Mouse (Mus musculus) embryonic facial prominence, embryonic 14.5 days (tissue): Measurements from ENCODE around the gene Rbfox3. TPM values are rescaled to one million over a fixed set of nuclear protein-coding genes. Genes with fewer than 3 reads are reported as not detected.

ENCODE experiments used
- ATAC-seq: fragments of 200-750 bp; cut with Nextera tagmentation; 2 replicates; pipeline ENCODE4 v1.8.0; 2017; ENCODE audit warnings: low read depth, moderate number of reproducible peaks, moderate TSS enrichment
- DNase-seq: peaks from one replicate; pipeline ENCODE4 v3.0.0-alpha.2; 2015; ENCODE audit warnings: low spot score
- H3K27ac ChIP-seq: fragments of 300-500 bp; sonication (generic); replicated peaks from 2 replicates; pipeline ENCODE4 v1.5.1; 2014; ENCODE audit warnings: low read depth, mild to moderate bottlenecking, low read length, moderate library complexity
- H3K27me3 ChIP-seq: fragments of 300-500 bp; sonication (generic); replicated peaks from 2 replicates; pipeline ENCODE4 v1.6.1; 2014; ENCODE audit warnings: low read length; ENCODE audit not compliant: control insufficient read depth, insufficient read depth
- H3K36me3 ChIP-seq: fragments of 300-500 bp; sonication (generic); 2 replicates; pipeline ENCODE4 v1.6.1; 2014; ENCODE audit warnings: low read length, mixed read lengths; ENCODE audit not compliant: control insufficient read depth, insufficient read depth
- H3K4me1 ChIP-seq: fragments of 300-500 bp; sonication (generic); 2 replicates; pipeline ENCODE4 v1.6.1; 2014; ENCODE audit warnings: antibody characterized with exemption, low read length; ENCODE audit not compliant: control insufficient read depth, insufficient read depth
- H3K4me2 ChIP-seq: fragments of 300-500 bp; sonication (generic); 2 replicates; pipeline ENCODE4 v1.6.1; 2014; ENCODE audit warnings: low read depth, mild to moderate bottlenecking, low read length, moderate library complexity, mixed read lengths
- H3K4me3 ChIP-seq: fragments of 300-500 bp; sonication (generic); 2 replicates; pipeline ENCODE4 v1.5.1; 2014; ENCODE audit warnings: low read depth, mild to moderate bottlenecking, low read length
- H3K9ac ChIP-seq: fragments of 300-500 bp; sonication (generic); 2 replicates; pipeline ENCODE4 v1.6.1; 2014; ENCODE audit warnings: low read depth, mild to moderate bottlenecking, low read length, moderate library complexity, mixed read lengths
- H3K9me3 ChIP-seq: fragments of 300-500 bp; sonication (generic); 2 replicates; pipeline ENCODE4 v1.6.1; 2016; ENCODE audit warnings: low read length; ENCODE audit not compliant: control insufficient read depth
- WGBS: fragments of 180-500 bp; shearing (Covaris S2); extraction: QIAGEN DNeasy Blood & Tissue Kit; methylation state at CpG from one replicate; pipeline ENCODE4 v1.1.7; 2014; 5-methylcytosine and 5-hydroxymethylcytosine counted together
- polyA plus RNA-seq: library from polyadenylated mRNA; unstranded; fragments of >200 nt; fragmentation: Nextera tagmentation; extraction: Ambion mirVana; gene quantifications from 2 replicates; pipeline ENCODE4 v1.2.1, GENCODE M21; 2014

The Rbfox3 gene
- polyA plus RNA-seq, 1 experiment from 2014 or later: 3.4 TPM

DNA sequence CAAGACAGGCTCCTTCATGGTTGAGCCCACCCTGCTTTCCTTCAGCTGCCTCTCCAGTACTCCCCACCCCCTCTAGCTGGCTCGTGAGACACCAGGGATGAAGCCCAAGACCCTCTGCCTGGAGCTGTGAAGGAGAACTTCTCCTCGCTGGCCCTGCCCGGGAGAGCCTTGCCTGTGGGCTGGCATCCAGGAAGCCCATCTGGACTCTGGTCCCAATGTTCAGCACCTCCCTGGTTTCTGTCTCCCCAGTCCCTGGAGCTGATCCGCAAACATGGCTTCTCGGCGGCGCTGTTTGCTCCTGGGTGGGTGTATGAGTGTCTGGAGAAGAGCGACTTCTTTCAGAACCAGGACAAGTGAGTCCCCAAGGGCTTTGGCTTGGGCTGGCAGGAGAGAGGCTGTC is 427.2 kb downstream of the Rbfox3 start:
- no peaks in the 10 kb centered on the region for H3K4me1 ChIP-seq
- H3K4me2 ChIP-seq: no peak overlapping the region
- no peaks in the 10 kb centered on the region for H3K27me3 ChIP-seq
- no peak overlapping the region for H3K27ac ChIP-seq
- 81% methylated on average over 8 of the region's 8 CpGs for WGBS
- ATAC-seq: no peak
- no peaks in the 10 kb centered on the region for H3K9me3 ChIP-seq
- no peak for DNase-seq
- H3K36me3 ChIP-seq: 0 out of 2 replicates have a peak, but pooled peaks cover 8% of the 10 kb centered on the region
- H3K4me3 ChIP-seq: no peak overlapping the region
- no peak overlapping the region for H3K9ac ChIP-seq

DNA sequence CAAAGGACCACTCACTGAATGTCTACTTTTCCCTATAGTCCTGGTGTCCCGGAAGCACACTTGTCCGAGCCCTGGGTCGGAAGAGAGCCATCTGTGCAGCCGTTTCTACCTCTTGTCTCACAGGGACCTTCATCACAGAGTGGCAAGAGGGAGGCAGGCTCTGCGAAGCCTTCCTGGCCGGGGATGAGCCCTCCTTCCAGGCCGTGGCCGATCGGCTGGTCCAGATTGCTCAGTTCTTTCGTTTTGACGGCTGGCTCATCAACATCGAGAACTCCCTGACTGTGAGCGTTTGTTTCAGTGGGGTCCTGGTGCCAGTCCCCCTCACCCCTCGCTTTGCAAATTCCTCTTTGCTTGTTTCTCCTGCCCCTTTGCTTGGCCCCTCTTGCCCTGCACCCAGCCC is 429.6 kb downstream of the Rbfox3 start:
- H3K4me1 ChIP-seq: 0 out of 2 replicates have a peak, but pooled peaks cover 5% of the 10 kb centered on the region
- 81% methylated on average over 14 of the region's 14 CpGs for WGBS
- DNase-seq (no peak), ATAC-seq (no peak)
- H3K4me3 ChIP-seq: no peak overlapping the region
- H3K4me2 ChIP-seq: no peak overlapping the region
- H3K9me3 ChIP-seq: no peaks in the 10 kb centered on the region
- H3K27ac ChIP-seq: no peak overlapping the region
- H3K36me3 ChIP-seq: 0 out of 2 replicates have a peak, but pooled peaks cover 9% of the 10 kb centered on the region
- no peak overlapping the region for H3K9ac ChIP-seq
- no peaks in the 10 kb centered on the region for H3K27me3 ChIP-seq

DNA sequence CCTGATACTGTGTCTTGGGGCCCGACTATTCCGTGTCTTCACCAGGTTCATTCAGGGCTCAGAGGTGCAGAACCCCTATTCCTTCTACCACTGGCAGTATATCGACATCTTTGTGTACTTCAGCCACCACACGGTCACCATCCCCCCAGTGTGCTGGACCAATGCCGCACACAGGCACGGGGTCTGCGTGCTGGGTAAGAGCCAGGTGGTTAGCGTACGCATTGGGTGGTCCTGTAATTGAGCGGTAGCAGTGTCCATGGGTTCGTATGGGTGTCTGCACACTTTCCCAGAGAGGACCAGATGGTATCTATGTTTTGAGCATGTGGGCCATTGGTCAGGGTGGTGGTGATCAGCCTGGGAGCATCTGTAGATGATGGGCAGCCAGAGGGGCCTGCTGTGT is 430.2 kb downstream of the Rbfox3 start:
- DNase-seq: no peak
- ATAC-seq: no peak
- no peak overlapping the region for H3K4me3 ChIP-seq
- H3K27ac ChIP-seq: no peak overlapping the region
- no peak overlapping the region for H3K4me2 ChIP-seq
- no peak overlapping the region for H3K9ac ChIP-seq
- no peaks in the 10 kb centered on the region for H3K9me3 ChIP-seq
- H3K27me3 ChIP-seq: no peaks in the 10 kb centered on the region
- WGBS: 92% methylated on average over 11 of the region's 11 CpGs
- 0 out of 2 replicates have a peak, but pooled peaks cover 5% of the 10 kb centered on the region for H3K4me1 ChIP-seq
- H3K36me3 ChIP-seq: 0 out of 2 replicates have a peak, but pooled peaks cover 9% of the 10 kb centered on the region

DNA sequence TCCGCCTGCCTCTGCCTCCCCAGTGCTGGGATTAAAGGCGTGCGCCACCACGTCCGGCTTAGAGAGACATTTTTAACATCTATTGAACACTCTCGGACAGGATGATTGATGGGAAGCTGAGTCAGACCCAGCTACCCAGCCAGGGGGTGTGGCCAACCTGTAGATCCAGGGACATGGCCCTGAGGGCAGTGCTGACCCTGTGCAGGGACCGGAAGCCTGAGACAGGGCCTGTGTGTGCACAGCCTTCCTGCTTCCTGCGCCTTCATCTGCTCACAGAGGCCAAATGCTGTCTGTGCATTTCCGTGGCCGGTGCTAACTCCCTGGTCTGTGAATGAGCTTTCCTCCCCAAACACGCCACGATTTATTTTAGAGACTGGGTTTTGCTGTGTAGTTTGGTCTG is 431.6 kb downstream of the Rbfox3 start:
- 0 out of 2 replicates have a peak, but pooled peaks cover 9% of the 10 kb centered on the region for H3K36me3 ChIP-seq
- no peak overlapping the region for H3K27ac ChIP-seq
- no peak for DNase-seq
- WGBS: 71% methylated on average over 12 of the region's 12 CpGs
- H3K27me3 ChIP-seq: no peaks in the 10 kb centered on the region
- 0 out of 2 replicates have a peak, but pooled peaks cover 5% of the 10 kb centered on the region for H3K4me1 ChIP-seq
- H3K4me3 ChIP-seq: no peak overlapping the region
- no peak for ATAC-seq
- no peaks in the 10 kb centered on the region for H3K9me3 ChIP-seq
- H3K9ac ChIP-seq: no peak overlapping the region
- H3K4me2 ChIP-seq: no peak overlapping the region

DNA sequence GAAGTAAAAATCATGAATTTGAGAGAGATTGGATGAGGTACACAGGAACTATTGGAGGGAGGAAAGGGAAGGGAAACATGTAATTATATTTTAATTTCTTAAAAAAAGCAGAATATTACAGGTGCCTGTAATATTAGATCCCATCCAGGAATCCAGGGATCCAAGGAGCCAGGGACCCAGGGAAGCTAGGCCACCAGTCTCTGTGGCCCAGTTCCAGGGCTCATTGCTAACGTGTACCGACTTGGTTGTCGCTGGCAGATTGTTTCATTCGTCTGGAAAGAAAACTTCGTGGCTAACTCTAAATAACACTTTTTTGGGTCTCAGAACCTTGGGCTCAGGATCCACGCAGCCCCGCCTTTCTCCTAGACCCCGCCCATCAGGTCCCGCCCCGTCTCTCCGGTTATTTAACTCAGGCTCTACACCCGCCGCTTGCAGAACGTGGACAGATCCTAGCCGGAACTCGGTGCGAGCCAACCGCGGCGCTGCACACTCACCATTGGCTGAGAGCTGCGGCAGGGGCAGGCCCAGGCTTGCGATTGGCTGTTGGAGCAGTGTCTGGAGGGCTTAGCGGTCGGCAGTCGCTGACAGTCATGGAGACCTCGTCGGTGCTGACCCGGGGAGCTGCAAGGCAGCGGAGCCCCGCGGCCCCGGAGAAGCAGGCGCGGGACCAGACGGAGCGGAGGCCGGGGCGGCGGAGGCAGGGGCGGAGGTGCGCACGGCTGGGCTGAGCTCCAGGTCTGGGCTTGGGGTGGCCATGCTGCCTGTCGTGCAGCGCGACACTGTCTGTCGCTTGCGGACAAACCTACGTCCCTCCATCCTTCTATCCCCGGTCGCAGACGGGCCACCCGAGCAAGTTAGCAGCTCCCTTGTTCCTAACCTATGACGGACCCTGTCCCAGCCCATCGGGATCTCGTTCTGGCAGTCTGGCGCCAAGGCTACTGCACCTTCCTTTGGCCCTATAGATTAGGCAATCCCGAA is 434.7 kb downstream of the Rbfox3 start, which contains the start of gene Engase:
Gene Engase (plus strand): TSS at position 434 of the 978 bp plus-strand sequence.
- H3K9ac ChIP-seq: peak within 1 kb of the TSS; percentile 75
- H3K9me3 ChIP-seq: no peaks in the 10 kb centered on the region
- ATAC-seq: peak; percentile 100
- H3K27me3 ChIP-seq: no peaks in the 10 kb centered on the region
- H3K27ac ChIP-seq: peak within 1 kb of the TSS; percentile 23; the same call in 1 of the 2 replicates
- peak within 1 kb of the TSS; percentile 71 for H3K4me3 ChIP-seq
- peak; percentile 98 for DNase-seq
- H3K4me1 ChIP-seq: 0 out of 2 replicates have a peak, but pooled peaks cover 5% of the 10 kb centered on the region
- 0 out of 2 replicates have a peak, but pooled peaks cover 9% of the 10 kb centered on the region for H3K36me3 ChIP-seq
- whole genome bisulfite sequencing: 2% methylated on average over 39 of the region's 57 CpGs
- peak within 1 kb of the TSS; percentile 94 for H3K4me2 ChIP-seq

DNA sequence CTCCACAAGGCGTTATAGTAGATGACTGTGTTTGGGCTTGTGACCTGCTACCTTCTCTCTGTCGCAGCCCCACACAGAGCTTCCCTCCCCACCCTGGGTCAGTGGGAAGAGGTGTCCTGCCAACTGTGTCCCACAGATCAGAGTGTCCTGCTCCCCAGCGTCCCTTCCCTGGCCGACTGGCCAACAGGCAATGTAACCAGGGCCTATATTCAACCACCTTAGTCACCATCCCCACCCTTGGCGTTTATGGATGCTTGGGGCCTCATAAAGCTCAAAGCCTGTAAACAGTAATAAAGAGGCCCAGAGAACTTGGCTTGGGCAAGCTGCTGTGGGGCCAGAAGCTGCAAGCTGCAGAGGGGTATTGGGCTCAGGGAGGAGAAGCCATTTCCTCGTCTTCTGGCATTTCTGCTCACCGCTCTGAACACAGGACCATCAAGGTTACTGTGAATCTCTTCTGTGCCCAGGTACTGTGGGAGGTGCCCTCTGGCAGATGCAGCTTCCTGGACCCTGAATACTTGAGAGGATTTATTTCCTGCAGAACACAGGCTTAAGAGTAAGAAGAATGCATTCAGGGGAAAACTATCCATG is 435.8 kb downstream of the Rbfox3 start:
- no peak overlapping the region for H3K9ac ChIP-seq
- H3K4me2 ChIP-seq: no peak overlapping the region
- no peaks in the 10 kb centered on the region for H3K27me3 ChIP-seq
- peaks cover 8% of the 10 kb centered on the region; the same call in 1 of the 2 replicates for H3K4me1 ChIP-seq
- H3K36me3 ChIP-seq: 0 out of 2 replicates have a peak, but pooled peaks cover 9% of the 10 kb centered on the region
- H3K9me3 ChIP-seq: no peaks in the 10 kb centered on the region
- no peak overlapping the region for H3K27ac ChIP-seq
- H3K4me3 ChIP-seq: no peak overlapping the region
- ATAC-seq: no peak
- WGBS: 94% methylated on average over 7 of the region's 7 CpGs
- no peak for DNase-seq

DNA sequence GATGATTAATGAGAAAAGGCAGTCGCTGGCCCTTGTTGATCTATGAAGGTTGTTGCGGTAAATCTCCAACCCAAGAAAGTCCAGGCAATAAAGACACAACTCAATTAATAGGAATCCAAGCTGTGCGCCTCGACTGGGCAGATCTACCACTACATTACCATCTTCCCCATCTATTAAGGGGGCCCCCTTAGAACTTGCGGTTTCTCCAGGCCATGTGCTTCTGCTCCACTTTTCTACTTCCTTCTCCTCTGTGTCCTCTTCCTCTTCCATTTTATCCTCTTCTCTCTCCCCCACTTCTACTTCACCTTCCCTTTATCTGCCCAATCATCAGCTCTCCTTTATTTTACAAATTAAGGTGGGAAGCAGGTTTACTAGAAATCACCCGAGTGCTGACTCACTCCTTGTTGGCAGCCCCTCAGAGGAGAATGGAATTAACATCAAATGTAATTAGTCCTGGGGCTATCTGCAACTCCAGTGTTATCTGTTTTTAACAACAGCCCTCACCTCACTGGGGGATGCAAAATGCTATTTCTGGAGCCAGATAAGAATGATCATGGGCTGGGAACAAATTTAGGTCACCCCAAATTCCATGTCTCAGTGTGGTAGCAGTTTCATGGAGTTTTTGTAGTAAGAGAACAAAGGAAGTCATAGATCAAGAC is 437.4 kb downstream of the Rbfox3 start:
- 79% methylated on average over 6 of the region's 6 CpGs for WGBS
- Histone ChIP-seq H3K27ac (no peak overlapping the region), H3K4me2 (no peak overlapping the region), H3K4me3 (no peak overlapping the region), H3K9ac (no peak overlapping the region), H3K4me1 (peaks cover 12% of the 10 kb centered on the region; the same call in 1 of the 2 replicates), H3K9me3 (no peaks in the 10 kb centered on the region), H3K36me3 (no peaks in the 10 kb centered on the region), H3K27me3 (no peaks in the 10 kb centered on the region)
- ATAC-seq: no peak
- no peak for DNase-seq

DNA sequence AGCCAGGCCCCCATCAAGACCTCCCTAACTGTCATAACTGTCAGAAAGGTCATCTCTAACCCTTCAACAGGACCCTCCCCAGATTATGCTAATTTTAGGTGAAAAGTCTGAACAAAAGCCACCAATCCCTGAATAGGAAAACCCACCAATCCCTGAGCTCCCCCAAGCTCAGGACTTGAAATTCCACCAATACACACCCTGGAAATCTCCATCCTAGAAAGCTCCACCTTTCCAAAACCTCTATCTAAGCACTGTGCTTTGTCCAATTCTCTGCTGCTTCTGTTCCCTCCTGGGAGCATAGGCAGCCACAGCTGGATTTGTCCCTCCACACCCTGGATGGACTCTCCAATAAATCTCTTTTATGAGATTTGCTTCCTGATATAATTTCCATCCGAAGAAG is 438.2 kb downstream of the Rbfox3 start:
- no peak for DNase-seq
- Histone ChIP-seq H3K4me2 (no peak overlapping the region), H3K27me3 (no peaks in the 10 kb centered on the region), H3K4me3 (no peak overlapping the region), H3K36me3 (no peaks in the 10 kb centered on the region), H3K9me3 (no peaks in the 10 kb centered on the region), H3K27ac (no peak overlapping the region), H3K9ac (no peak overlapping the region), H3K4me1 (peaks cover 12% of the 10 kb centered on the region; the same call in 1 of the 2 replicates)
- no peak for ATAC-seq
- WGBS: 76% methylated on average over 1 of the region's 1 CpGs
